Mouse (Mus musculus) kidney, adult 18-20 months (tissue): ENCODE data around the gene Tecpr2.

Source experiments
- DNase-seq: peaks from one replicate; pipeline ENCODE4 v3.0.0; 2021

Gene Tecpr2

DNA sequence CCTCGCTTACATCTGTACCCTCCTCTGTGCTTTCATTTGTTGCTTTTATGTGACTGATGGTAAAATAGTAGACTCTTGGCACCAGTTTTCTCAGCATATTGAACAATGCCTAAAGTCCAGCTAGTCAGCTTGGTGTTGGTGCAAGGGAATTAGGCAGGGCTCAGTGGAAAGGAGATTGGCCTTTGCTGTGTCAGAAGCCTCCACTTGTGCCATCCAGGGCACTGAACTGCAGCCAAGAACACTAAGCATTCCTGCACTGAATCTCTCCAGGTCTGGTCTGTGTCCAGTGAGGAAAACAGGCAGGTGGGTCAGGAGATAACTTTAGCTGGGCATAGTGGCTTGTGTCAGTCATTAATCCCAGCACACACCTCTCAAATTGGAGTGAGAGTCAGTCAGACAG lies 60.3 kb downstream of the Tecpr2 start:
- DNase-seq: no peak

DNA sequence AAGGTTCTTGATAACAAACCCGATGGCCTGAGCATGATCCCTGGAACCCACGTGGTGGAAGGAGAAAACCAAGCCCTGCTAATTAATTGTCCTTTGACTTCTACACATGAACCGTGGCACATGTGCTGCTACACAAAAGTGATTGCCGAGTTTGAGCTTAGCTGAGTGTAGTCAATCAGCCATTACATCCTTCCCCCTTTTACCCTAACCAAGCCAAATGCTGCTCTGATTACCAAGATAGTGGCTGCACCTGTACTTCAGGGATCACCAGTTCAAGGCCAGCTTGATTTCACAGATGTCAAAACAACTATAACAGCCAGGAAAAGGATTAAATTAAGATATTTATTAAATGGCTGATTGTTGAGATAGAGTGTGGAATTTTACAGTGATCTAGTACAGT lies 61.1 kb downstream of the Tecpr2 start:
- no peak for DNase-seq

DNA sequence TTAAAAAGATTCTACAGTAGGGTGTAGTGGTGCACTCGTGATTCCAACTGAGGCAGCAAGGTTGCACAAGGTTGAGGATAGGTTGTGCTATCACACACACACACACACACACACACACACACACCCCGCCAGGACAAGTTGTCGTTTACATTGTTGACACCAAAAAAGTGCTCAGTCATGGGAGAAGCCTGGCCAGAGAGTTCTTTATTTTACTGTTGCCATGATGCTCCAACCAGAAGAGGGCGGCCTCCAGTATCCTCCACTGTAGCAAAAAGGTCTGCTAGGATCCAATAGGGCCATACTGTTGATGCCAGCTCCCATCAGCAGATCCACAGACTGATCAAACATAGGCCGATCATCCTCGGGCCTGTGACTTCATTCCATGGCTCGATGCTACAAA lies 62.2 kb downstream of the Tecpr2 start:
- no peak for DNase-seq

DNA sequence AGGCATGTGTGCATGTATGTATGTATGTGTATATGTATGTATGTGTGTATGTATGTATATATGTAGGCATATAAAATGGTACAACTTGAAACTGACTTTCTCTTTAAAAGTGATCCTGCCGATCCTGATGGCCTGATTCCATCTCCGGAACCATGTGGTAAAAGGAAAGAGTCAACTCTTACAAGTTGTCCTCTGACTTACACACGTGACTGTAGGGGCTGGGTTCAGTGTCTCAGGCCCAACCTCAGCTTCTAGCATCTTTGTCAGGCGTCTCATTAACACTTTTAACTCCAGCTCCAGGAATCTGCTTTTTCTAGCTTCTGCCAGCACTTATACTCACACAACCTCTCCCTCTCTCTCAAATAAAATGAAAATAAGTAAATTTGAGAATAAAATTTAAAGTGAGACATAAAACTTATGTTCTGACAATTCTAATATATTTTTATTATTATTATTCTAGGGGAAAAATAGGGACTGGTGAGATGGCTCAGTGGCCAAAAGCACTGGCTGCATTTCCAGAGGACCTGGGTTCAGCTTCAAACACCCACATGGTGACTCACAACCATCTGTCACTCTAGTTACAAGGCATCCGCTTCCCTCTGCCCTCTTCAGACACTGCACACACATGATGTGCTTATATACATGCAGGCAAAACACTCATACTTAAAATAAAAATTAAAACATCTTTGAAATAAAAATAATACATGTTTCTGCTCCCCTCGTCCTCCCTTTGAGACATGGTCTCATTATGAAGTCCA lies 63.7 kb downstream of the Tecpr2 start:
- no peak for DNase-seq

DNA sequence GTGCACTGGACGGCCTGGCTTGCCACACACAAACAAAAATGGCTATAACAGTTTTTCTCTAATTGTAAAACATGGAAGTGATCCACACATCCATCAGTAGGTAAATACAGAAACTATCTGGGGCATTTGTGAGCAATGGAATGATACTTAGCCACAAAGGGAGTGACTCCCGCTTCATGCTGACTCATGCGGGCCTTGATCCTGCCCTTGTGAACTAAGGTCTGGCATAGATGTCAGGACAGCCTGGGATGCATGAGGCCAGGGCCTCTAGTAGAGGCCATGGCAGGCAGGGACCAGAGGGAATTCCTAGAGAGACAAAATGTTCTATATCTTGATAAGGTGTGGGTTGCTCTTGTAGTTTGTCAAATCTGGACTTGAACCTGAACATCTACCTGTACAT lies 64.4 kb downstream of the Tecpr2 start:
- no peak for DNase-seq

DNA sequence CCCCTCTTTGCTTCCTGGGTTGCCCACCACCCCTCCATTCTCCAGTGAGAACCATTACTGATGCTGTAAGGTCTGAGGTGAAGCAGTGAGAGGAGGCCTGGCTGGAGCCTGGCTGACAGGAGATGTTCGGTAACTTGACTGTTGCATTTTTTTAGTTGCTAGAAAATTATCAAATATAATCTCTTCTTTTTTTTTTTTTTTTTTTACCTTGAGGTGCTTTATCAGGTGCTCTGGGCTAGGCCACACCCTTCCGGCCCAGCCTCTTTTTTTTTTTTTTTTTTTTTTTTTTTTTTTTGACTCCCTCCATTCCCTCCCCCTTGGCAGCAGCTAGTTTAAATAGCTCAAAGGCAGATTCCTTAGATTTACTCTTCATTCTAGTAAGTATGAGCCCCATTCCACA lies 64.8 kb downstream of the Tecpr2 start:
- no peak for DNase-seq

DNA sequence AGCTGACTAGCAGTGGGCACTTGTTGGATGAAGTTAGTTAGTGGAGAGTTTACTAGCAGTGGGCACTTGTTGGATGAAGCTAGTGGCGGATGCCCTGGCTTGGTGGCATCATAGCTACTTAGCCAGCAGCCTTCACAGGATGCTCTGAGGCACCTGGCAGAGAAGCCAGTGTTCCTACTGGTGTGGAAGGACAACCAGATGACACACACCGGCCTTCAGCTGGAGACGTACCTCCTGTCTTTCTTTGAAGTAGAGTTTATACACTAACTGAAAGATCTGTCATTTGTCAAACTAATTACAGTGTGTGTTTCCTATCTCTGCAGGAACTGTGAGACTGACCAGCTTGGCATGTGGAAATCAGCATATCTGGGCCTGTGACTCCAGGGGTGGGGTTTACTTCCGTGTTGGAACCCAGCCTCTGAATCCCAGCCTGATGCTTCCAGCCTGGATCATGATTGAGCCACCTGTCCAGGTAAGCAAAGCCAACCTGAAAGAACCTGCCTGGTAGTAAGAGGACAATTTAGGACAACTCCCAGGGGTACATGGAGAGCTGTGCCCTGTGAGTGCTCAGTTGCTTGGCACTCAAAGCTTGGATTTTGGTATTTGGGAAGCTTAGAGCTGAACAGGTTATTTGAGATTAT lies 65.4 kb downstream of the Tecpr2 start:
- no peak for DNase-seq

DNA sequence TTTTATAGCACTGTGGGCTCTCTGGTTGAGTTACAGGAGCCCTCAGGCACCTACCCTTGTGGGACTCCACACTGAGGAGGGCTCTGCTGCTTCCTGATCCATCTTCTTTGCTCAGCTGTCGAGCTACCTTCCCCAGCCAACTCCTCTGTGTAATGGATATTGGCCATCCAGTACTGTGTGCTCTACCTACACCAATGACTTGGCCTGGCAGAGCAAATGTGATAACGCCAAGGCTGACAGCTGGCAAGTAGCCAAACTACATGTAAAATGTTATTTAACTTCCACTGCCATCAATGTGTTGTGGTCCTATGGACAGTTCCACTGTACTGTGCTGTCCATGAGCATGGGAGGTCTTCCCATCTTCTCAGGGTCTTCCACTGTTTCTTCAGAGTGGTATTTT lies 72.9 kb downstream of the Tecpr2 start:
- DNase-seq: no peak

DNA sequence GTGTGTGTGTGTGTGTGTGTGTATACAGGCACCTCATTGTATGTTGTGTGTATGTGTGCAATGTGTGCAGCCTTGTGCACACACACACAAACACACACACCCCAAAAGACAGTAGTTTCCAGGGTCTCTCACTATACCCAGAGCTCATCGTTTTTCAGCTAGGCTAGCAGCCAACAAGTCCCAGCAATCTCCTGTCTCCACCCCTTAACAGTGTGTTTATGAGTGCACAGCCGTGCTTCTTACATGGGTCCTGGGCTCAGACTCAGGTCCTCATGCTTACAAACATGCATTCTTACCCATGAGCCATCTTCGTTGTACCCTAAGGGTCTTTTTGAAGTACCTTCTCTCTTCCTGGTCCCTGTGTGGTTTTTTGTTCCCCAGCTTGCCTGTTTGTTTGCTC lies 76.4 kb downstream of the Tecpr2 start:
- DNase-seq: no peak

DNA sequence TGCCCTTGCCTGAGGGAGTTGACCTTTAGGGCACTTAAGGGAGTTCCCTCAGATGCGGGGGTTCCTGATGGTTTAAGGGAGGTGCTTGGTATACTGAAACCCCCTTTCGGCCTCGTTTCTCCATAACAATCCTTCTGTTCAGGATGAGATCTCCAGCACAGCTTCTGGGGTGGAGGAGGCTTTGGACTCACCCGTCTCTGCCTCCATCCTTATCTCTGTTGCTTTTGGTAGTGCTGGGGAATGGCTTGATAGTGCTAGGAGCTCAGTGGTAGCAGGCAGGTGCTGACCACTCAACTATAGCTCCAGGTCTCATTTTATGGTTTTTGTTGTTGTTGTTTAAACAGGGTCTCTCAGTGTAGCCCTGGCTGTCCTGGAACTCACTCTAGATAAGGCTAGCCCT lies 77.0 kb downstream of the Tecpr2 start:
- DNase-seq: no peak

DNA sequence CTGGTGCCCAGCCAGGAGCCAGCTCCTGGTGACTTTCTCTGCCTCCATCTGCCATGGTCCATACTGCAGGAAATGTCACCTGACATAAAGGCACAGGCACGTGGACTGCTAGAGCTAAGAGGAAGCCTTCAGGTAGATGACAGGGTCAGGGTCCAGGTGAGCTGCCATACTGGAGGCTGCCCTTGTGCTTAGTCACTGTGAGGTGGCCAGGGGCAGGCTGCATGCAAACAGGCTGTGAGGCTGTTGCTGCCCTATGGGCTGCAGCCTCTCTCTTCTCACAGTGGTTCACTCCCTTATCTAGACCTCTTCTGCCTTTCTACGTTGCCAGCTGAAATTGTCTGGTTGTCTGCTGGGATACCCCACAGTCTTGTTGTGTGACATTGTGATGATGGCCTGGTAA lies 78.1 kb downstream of the Tecpr2 start:
- no peak for DNase-seq

DNA sequence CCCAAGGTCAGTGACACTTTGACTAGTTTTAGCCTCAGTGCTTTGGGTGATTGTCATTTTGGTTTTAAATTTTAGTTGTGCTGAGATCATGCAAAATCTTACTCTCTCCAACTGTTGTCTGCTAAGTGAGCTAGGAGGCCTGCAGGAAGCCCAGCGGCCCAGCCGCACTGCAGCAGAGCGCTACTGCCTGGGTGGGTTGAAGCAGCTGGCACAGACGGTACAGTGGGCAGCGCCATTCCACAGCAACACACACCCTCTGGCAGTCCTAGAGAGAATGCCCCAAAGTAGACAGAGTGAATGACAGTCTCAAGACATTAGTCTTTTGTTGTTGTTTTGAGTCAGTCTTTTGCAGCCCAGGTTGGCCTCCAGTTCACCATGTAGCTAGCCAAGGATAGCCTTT lies 81.3 kb downstream of the Tecpr2 start:
- DNase-seq: no peak

DNA sequence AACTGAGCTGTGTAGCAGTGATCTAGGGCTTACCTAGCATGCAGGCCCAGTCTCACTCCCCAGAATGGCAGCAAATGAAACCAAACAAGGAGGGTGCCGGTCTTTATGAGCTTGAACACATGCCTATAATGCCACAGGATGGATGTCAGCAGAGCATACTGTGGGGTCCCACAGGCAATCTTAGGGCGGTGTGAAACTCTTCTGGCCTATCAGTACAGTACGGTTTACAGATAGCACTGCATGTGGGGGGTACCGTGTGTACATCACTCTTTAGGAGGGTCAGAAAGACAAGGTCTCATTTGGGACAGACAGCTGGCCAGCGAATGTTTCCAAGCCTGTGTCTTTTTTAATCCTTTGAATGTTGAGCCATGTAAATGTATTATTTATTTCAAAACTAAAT lies 82.9 kb downstream of the Tecpr2 start:
- DNase-seq: no peak

DNA sequence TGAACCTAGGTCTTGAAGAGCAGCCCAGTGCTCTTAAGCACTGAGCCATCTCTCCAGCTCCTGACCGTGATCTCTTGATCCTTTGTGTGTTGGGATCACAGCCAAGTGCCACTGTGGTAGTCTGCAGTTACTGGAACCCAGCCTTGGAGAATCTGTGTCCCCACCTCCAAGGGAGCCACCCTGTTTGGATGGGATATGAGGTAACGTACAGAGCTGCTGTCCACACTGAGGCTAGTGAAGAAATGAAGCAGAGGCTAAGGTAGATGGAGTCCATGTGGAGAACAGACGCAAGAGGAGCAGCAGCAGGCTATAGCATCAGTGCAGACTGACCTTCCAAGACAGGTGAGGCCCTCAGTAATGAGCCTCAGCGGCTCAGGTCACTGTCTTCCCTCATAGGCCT lies 84.8 kb downstream of the Tecpr2 start:
- no peak for DNase-seq

DNA sequence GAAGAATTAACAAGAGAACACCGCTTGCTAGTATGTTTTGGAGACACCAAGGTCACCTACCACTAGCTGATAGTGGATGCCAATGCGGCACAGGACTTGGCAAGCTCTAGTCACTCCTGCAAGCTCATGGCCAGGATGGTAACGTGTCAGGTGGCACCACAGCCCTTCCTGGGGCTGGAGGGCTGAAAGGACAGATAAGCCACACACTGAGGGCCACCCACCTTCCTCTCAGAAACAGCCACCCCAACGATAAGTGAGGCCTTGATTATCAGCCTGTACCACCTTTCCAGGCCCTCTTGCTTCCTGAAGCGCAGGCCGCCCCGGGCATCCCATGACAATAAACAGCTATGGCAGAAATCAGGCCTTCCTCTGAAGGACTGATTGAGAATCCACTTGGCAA lies 85.2 kb downstream of the Tecpr2 start:
- no peak for DNase-seq

DNA sequence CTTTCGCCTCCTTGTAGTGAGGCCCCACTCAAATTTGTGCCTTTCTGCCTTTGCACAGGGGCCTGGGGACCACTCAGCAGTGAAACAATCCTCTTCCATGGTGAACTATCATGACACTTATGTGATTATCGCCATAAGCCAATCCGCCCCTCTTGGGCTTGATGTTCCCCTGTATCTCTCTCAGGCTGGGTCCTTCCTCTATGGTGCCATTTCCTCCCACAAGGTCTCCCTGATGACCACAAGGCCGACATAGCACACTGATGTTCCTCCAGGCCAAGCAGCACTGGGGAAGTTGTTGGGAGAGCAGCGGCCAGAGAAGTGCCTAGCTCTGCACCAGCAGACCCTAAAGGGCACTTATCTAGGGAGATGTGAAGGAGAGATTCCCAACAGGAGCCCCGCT lies 85.7 kb downstream of the Tecpr2 start:
- no peak for DNase-seq

DNA sequence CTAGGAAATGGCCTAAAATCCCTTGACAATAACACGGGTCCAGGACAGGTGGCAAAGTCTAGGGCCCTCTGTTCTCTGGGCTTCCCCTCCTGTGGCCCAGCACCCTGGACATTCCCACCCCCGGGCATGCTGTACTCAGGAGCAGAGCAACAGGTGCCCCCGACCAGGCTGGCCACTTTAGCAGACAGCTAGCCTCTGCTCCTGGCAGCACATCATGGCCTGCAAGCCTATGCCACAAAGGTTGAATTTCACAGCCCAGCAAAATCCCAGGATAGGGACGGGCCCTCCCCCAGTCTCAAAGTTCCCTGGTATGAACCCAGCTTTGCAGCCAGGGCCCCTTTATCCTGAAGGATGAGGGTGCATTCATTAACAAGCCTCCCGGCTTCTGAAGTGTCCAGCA lies 86.3 kb downstream of the Tecpr2 start:
- no peak for DNase-seq

DNA sequence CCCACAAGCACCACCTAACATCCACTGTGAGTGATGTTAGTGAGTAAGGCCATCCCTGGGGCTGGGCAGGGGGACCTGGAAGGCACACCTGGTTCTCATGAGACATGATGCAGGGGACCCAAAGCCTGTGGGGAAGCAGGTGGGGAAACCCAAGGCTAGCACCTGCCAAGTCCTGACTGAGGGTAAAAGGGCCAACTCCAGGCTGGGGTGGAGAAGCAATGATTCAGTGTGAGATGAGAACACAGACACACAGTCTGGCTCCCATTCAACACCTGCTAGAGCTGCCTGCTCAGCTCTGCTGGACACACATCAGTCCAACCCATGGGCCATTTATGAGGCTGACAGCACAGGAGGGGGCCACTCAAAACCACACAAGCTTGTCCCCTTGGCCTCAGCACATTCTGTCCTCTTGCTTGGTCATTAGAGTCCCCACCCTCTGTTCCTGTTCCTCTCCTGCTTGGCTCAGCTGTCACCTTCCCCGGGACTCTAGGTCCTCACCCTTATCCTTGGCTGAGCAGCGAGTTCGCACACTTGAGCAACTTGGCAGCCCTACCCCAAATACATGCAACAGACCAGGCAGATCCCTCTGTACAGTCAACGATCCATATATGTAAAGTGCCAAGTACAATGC lies 86.9 kb downstream of the Tecpr2 start:
- DNase-seq: no peak

DNA sequence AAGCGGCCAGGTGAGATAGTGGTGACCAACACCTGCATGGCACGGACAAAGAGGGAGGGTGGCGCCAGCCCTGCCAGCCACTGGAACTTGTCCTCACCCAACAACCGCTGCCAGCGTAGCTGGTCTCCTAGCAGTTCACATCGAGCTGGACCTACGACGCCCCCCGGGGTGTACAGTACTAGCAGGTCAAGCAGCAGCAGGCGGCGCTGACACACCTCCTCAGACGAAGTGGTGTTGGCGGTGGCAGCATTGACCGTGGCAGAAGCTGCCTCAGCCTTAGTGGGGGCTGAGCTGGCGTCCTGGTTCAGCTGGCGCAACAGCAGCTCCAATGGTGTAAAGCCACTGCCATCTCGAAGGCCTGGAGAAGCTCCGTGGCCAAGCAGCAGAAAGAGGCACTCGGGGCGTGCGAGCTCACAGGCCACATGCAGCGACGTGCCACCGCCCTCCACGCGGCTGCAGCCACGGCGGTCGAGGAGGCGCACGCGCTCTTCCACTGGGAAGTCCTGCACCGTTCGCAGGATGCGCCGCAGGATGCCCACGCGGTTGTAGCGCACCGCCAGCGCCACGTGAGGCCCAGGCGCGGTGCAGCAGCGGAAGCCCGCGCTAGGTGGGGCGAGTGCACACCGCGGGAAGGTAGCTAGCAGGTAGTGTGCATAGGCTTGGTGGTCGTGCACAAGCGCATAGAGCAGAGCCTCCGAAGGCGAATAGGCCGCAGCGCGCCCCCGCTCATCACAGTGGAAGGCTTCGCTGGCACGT lies 87.7 kb downstream of the Tecpr2 start:
- DNase-seq: no peak

DNA sequence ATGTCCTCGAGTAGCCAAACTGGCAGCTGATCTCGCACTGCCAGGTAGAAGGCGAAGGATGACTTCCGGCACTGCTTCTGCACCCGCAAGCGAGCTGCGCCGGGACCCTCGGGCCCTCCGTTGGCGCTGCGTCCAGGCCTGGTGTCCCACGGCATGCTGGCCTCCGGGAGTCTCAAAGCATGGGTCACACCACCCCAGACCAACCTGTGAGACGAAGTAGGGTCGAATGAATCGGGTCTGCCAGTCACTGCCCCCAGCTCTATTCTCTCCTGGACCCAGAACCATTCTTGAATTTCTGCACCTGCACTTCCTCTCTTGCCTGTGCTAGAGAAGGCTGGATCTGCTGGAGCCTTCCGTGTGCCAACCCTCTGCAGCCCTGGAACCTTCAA lies 88.3 kb downstream of the Tecpr2 start:
- DNase-seq: no peak

DNA sequence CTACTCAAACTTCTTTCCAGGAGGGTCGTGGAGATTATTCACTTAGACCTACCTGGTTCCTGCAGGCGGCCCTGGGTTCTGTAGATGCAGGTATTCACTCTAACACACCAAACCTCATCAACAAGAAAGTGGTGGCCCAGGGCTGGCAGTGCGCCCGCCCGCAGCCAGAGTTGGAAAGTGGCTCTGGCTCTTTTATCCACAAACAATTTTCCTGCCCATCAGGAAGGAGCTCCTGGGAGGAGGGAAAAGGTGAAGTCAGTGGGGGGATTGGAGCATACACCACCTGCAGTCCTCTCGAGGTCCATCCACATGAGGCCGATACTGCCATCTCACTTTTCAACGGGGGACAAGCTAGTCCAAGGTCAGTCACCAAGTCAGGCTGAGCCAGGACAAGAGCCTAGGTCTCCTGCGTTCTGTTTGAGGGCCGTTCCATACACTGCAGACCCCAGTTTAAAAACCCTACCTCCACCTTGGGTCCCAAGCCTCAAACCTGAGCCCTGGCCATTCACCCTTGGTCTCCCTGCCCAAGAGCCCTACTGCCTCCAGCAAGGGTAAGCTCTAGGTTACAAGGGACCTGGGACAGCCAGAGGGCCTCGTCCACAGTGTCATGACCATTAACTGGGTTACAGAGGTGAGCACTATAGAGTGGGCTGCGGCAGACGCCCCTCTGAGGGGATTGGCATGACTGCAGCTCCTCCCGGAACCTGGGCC lies 89.0 kb downstream of the Tecpr2 start:
- no peak for DNase-seq

DNA sequence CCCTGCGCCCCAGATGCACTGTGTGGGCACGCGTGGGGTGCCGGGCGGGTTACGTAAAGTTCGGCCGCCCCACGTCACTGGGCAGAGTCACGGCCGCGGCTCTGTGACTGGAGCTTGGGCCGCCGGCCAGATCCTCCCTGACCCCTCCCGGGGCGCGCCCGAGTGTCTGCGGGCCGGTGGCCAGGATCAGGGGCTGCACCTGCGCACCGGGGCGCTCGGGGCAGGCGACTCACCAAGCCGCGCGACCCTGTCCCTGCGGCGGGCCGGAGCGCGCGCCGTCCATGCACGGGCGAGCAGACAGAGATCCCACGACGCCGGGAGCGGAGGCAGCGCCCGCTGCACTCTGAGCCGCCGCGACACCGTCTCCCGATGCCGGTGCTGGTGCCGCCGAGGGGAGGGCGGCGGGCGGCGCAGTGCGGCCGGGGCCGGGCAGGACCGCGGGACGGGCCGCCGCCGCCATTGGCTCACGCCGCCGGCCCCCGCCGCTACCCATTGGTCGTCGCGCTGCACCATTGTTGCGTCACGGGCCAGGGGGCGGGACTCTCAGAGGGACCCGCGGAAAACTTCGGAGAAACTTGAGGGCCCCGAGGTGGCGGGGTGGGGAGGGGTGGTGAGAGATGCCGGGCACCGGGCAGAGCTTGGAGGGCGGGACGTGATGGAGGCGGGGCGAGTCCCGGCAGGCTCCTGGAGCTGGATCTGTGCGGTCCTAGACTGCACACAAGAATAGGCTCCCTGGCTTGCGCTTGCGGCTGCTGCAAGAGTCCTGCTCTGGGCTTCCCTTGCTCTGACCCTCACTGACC lies 89.7 kb downstream of the Tecpr2 start, which contains the start of gene Ankrd9:
Ankrd9 (minus strand) TSS at position 434 of the 800 bp plus-strand sequence.
- peak; percentile 99 for DNase-seq
